Mouse (Mus musculus): Measurements from ENCODE around the gene Olfr139. TPM values are rescaled to one million over a fixed set of nuclear protein-coding genes. Genes with fewer than 3 reads are reported as not detected.

Gene Olfr139
- not detected in 2 replicates for total RNA-seq (2014; rRNA removed)
- polyA plus RNA-seq (2015; fragmentation: Nextera tagmentation; extraction: Ambion mirVana), result not detected in 2 replicates

GRCm38 (mm10) chr11:74056451-74056850 lies at the start of gene Olfr139, which contains the start of gene Olfr399:
TSS of gene Olfr139 (minus strand) at chr11:74056551.
TSS of gene Olfr399 (minus strand) at chr11:74056615.
- no peak for ATAC-seq
- no peak for DNase-seq (ENCODE audit: low spot score)
- H3K9me3 ChIP-seq (ENCODE audit: low read length), result peaks cover 6% of the 10 kb centered on the region; the same call in 1 of the 2 replicates
- no peak within 1 kb of the TSS for H3K9ac ChIP-seq (replicated peaks; ENCODE audit: low read length)
- WGBS, result 73% methylated on average over 2 of the region's 2 CpGs
- H3K27ac ChIP-seq, result no peak within 1 kb of the TSS
- H3K27me3 ChIP-seq (ENCODE audit: insufficient read depth, low read length), result no peaks in the 10 kb centered on the region
- no peaks in the 10 kb centered on the region for H3K36me3 ChIP-seq (ENCODE audit: insufficient read depth, low read length)
- no peak within 1 kb of the TSS for H3K4me2 ChIP-seq (ENCODE audit: low read depth, low read length)
- TF ChIP-seq CTCF (IDR thresholded peaks at IDR 0.05; ENCODE audit: low read depth), result no peak
- H3K4me3 ChIP-seq (ENCODE audit: low read length), result no peak within 1 kb of the TSS
- no peaks in the 10 kb centered on the region for H3K4me1 ChIP-seq (ENCODE audit: insufficient read depth, low read length)

GRCm38 (mm10) chr11:74105066-74105465 lies 48.7 kb upstream of the Olfr139 start:
- Histone ChIP-seq H3K9me3 (ENCODE audit: low read length) (peaks cover 6% of the 10 kb centered on the region), H3K4me3 (ENCODE audit: low read length) (no peak overlapping the region), H3K9ac (replicated peaks; ENCODE audit: low read length) (no peak overlapping the region), H3K4me2 (ENCODE audit: low read depth, low read length) (no peak overlapping the region), H3K27ac (no peak overlapping the region), H3K4me1 (ENCODE audit: insufficient read depth, low read length) (no peaks in the 10 kb centered on the region), H3K36me3 (ENCODE audit: insufficient read depth, low read length) (no peaks in the 10 kb centered on the region), H3K27me3 (ENCODE audit: insufficient read depth, low read length) (no peaks in the 10 kb centered on the region)
- ATAC-seq, result peak; percentile 75; the same call in 1 of the 2 replicates
- WGBS, result 33% methylated on average over 5 of the region's 5 CpGs
- no peak for TF ChIP-seq CTCF (IDR thresholded peaks at IDR 0.05; ENCODE audit: low read depth)
- DNase-seq (ENCODE audit: low spot score), result peak; percentile 16

GRCm38 (mm10) chr11:74101507-74101906 lies 45.2 kb upstream of the Olfr139 start:
- no peaks in the 10 kb centered on the region for H3K4me1 ChIP-seq (ENCODE audit: insufficient read depth, low read length)
- H3K4me2 ChIP-seq (ENCODE audit: low read depth, low read length), result no peak overlapping the region
- WGBS, result 54% methylated on average over 2 of the region's 2 CpGs
- H3K36me3 ChIP-seq (ENCODE audit: insufficient read depth, low read length), result no peaks in the 10 kb centered on the region
- H3K9ac ChIP-seq (replicated peaks; ENCODE audit: low read length), result no peak overlapping the region
- no peak overlapping the region for H3K4me3 ChIP-seq (ENCODE audit: low read length)
- H3K27me3 ChIP-seq (ENCODE audit: insufficient read depth, low read length), result no peaks in the 10 kb centered on the region
- ATAC-seq (no peak), DNase-seq (ENCODE audit: low spot score) (no peak)
- H3K27ac ChIP-seq, result no peak overlapping the region
- TF ChIP-seq CTCF (IDR thresholded peaks at IDR 0.05; ENCODE audit: low read depth), result no peak
- peaks cover 6% of the 10 kb centered on the region; the same call in 1 of the 2 replicates for H3K9me3 ChIP-seq (ENCODE audit: low read length)

- DNase-seq (ENCODE audit: low spot score), result no peak
- Histone ChIP-seq H3K27ac (no peak overlapping the region), H3K4me2 (ENCODE audit: low read depth, low read length) (no peak overlapping the region), H3K9ac (replicated peaks; ENCODE audit: low read length) (no peak overlapping the region), H3K9me3 (ENCODE audit: low read length) (peaks cover 6% of the 10 kb centered on the region; the same call in 1 of the 2 replicates), H3K4me1 (ENCODE audit: insufficient read depth, low read length) (no peaks in the 10 kb centered on the region), H3K4me3 (ENCODE audit: low read length) (no peak overlapping the region), H3K36me3 (ENCODE audit: insufficient read depth, low read length) (no peaks in the 10 kb centered on the region), H3K27me3 (ENCODE audit: insufficient read depth, low read length) (no peaks in the 10 kb centered on the region)
- ATAC-seq, result no peak
- 71% methylated on average over 2 of the region's 2 CpGs for WGBS
- no peak for TF ChIP-seq CTCF (IDR thresholded peaks at IDR 0.05; ENCODE audit: low read depth)
These were observed 44.4 kb upstream of the Olfr139 start for GRCm38 (mm10) chr11:74100724-74101123.

- 90% methylated on average over 1 of the region's 1 CpGs for WGBS
- DNase-seq (ENCODE audit: low spot score), result no peak
- TF ChIP-seq CTCF (IDR thresholded peaks at IDR 0.05; ENCODE audit: low read depth), result no peak
- Histone ChIP-seq H3K4me1 (ENCODE audit: insufficient read depth, low read length) (no peaks in the 10 kb centered on the region), H3K27ac (no peak within 1 kb of the TSS), H3K9me3 (ENCODE audit: low read length) (no peaks in the 10 kb centered on the region), H3K4me3 (ENCODE audit: low read length) (no peak within 1 kb of the TSS), H3K36me3 (ENCODE audit: insufficient read depth, low read length) (no peaks in the 10 kb centered on the region), H3K9ac (replicated peaks; ENCODE audit: low read length) (no peak within 1 kb of the TSS), H3K27me3 (ENCODE audit: insufficient read depth, low read length) (no peaks in the 10 kb centered on the region), H3K4me2 (ENCODE audit: low read depth, low read length) (no peak within 1 kb of the TSS)
- no peak for ATAC-seq
These were observed 13.3 kb upstream of the Olfr139 start, which contains the start of gene Zfp616 for GRCm38 (mm10) chr11:74069655-74070054. TSS of gene Zfp616 (plus strand) at chr11:74069955.

GRCm38 (mm10) chr11:74051347-74051746 lies 5.0 kb downstream of the Olfr139 start:
- Histone ChIP-seq H3K4me3 (ENCODE audit: low read length) (no peak overlapping the region), H3K9ac (replicated peaks; ENCODE audit: low read length) (no peak overlapping the region), H3K9me3 (ENCODE audit: low read length) (peaks cover 5% of the 10 kb centered on the region; the same call in 1 of the 2 replicates), H3K4me2 (ENCODE audit: low read depth, low read length) (no peak overlapping the region), H3K27ac (no peak overlapping the region), H3K36me3 (ENCODE audit: insufficient read depth, low read length) (no peaks in the 10 kb centered on the region), H3K27me3 (ENCODE audit: insufficient read depth, low read length) (no peaks in the 10 kb centered on the region), H3K4me1 (ENCODE audit: insufficient read depth, low read length) (no peaks in the 10 kb centered on the region)
- no peak for ATAC-seq
- WGBS, result 71% methylated on average over 3 of the region's 3 CpGs
- TF ChIP-seq CTCF (IDR thresholded peaks at IDR 0.05; ENCODE audit: low read depth), result no peak
- no peak for DNase-seq (ENCODE audit: low spot score)

Other genes starting within 250 kb of the Olfr139 start
- gene Olfr392, start 239.5 kb downstream of the Olfr139 start, total RNA-seq (2014; rRNA removed), result not detected in 2 replicates
- gene Olfr392, start 239.5 kb downstream of the Olfr139 start, polyA plus RNA-seq (2015; fragmentation: Nextera tagmentation; extraction: Ambion mirVana), result not detected in 2 replicates
- not detected in 2 replicates for gene Olfr393, start 205.1 kb downstream of the Olfr139 start, total RNA-seq (2014; rRNA removed)
- gene Olfr393, start 205.1 kb downstream of the Olfr139 start, polyA plus RNA-seq (2015; fragmentation: Nextera tagmentation; extraction: Ambion mirVana), result not detected in 2 replicates
- not detected in 2 replicates for gene Olfr394, start 165.8 kb downstream of the Olfr139 start, total RNA-seq (2014; rRNA removed)
- not detected in 2 replicates for gene Olfr394, start 165.8 kb downstream of the Olfr139 start, polyA plus RNA-seq (2015; fragmentation: Nextera tagmentation; extraction: Ambion mirVana)
- not detected in 2 replicates for gene Olfr395, start 147.3 kb downstream of the Olfr139 start, total RNA-seq (2014; rRNA removed)
- not detected in 2 replicates for gene Olfr395, start 147.3 kb downstream of the Olfr139 start, polyA plus RNA-seq (2015; fragmentation: Nextera tagmentation; extraction: Ambion mirVana)
- gene Olfr23, start 119.9 kb downstream of the Olfr139 start, total RNA-seq (2014; rRNA removed), result not detected in 2 replicates
- not detected in 2 replicates for gene Olfr23, start 119.9 kb downstream of the Olfr139 start, polyA plus RNA-seq (2015; fragmentation: Nextera tagmentation; extraction: Ambion mirVana)
- gene Olfr397, start 95.7 kb downstream of the Olfr139 start, total RNA-seq (2014; rRNA removed), result not detected in 2 replicates
- not detected in 2 replicates for gene Olfr397, start 95.7 kb downstream of the Olfr139 start, polyA plus RNA-seq (2015; fragmentation: Nextera tagmentation; extraction: Ambion mirVana)
- not detected in 2 replicates for gene Olfr398, start 66.1 kb downstream of the Olfr139 start, total RNA-seq (2014; rRNA removed)
- not detected in 2 replicates for gene Olfr398, start 66.1 kb downstream of the Olfr139 start, polyA plus RNA-seq (2015; fragmentation: Nextera tagmentation; extraction: Ambion mirVana)
- gene Olfr399, start 64 bp upstream of the Olfr139 start, total RNA-seq (2014; rRNA removed), result not detected in 2 replicates
- gene Olfr399, start 64 bp upstream of the Olfr139 start, polyA plus RNA-seq (2015; fragmentation: Nextera tagmentation; extraction: Ambion mirVana), result not detected in 2 replicates
- gene Zfp616, start 13.4 kb upstream of the Olfr139 start, total RNA-seq (2014; rRNA removed), result not detected in 2 replicates
- gene Zfp616, start 13.4 kb upstream of the Olfr139 start, polyA plus RNA-seq (2015; fragmentation: Nextera tagmentation; extraction: Ambion mirVana), result not detected in 2 replicates
- gene Olfr401, start 57.2 kb upstream of the Olfr139 start, total RNA-seq (2014; rRNA removed), result not detected in 2 replicates
- not detected in 2 replicates for gene Olfr401, start 57.2 kb upstream of the Olfr139 start, polyA plus RNA-seq (2015; fragmentation: Nextera tagmentation; extraction: Ambion mirVana)
- gene Olfr402, start 97.0 kb upstream of the Olfr139 start, total RNA-seq (2014; rRNA removed), result not detected in 2 replicates
- not detected in 2 replicates for gene Olfr402, start 97.0 kb upstream of the Olfr139 start, polyA plus RNA-seq (2015; fragmentation: Nextera tagmentation; extraction: Ambion mirVana)
- not detected in 2 replicates for gene Olfr403, start 129.7 kb upstream of the Olfr139 start, total RNA-seq (2014; rRNA removed)
- not detected in 2 replicates for gene Olfr403, start 129.7 kb upstream of the Olfr139 start, polyA plus RNA-seq (2015; fragmentation: Nextera tagmentation; extraction: Ambion mirVana)
- gene Olfr43, start 154.8 kb upstream of the Olfr139 start, total RNA-seq (2014; rRNA removed), result not detected in 2 replicates
- gene Olfr43, start 154.8 kb upstream of the Olfr139 start, polyA plus RNA-seq (2015; fragmentation: Nextera tagmentation; extraction: Ambion mirVana), result not detected in 2 replicates
- gene Olfr406, start 203.3 kb upstream of the Olfr139 start, total RNA-seq (2014; rRNA removed), result not detected in 2 replicates
- gene Olfr406, start 203.3 kb upstream of the Olfr139 start, polyA plus RNA-seq (2015; fragmentation: Nextera tagmentation; extraction: Ambion mirVana), result not detected in 2 replicates
- gene Olfr59, start 227.2 kb upstream of the Olfr139 start, total RNA-seq (2014; rRNA removed), result not detected in 2 replicates
- gene Olfr59, start 227.2 kb upstream of the Olfr139 start, polyA plus RNA-seq (2015; fragmentation: Nextera tagmentation; extraction: Ambion mirVana), result not detected in 2 replicates